Mouse (Mus musculus) hindbrain, embryonic 14.5 days (tissue): ENCODE measurements around the gene Elmo1. TPM values are rescaled to one million over a fixed set of nuclear protein-coding genes. Genes with fewer than 3 reads are reported as not detected.

Experiments used
- ATAC-seq: fragments of 200-750 bp; cut with Nextera tagmentation; 2 replicates; pipeline ENCODE4 v1.8.0; 2017; ENCODE audit warnings: moderate number of reproducible peaks, mild to moderate bottlenecking, moderate TSS enrichment, moderate library complexity; ENCODE audit not compliant: low FRiP score
- DNase-seq: peaks from one replicate; pipeline ENCODE4 v3.0.0-alpha.2; 2015; ENCODE audit warnings: low spot score
- H3K27ac ChIP-seq: fragments of 300-500 bp; sonication (generic); 2 replicates; pipeline ENCODE4 v1.5.1; 2014; ENCODE audit warnings: mild to moderate bottlenecking, moderate library complexity
- H3K27me3 ChIP-seq: fragments of 300-500 bp; sonication (generic); 2 replicates; pipeline ENCODE4 v1.6.1; 2014; ENCODE audit warnings: mild to moderate bottlenecking, low read length, mixed read lengths; ENCODE audit not compliant: control insufficient read depth, insufficient read depth
- H3K36me3 ChIP-seq: fragments of 300-500 bp; sonication (generic); replicated peaks from 2 replicates; pipeline ENCODE4 v1.6.1; 2014; ENCODE audit not compliant: control insufficient read depth, insufficient read depth
- H3K4me1 ChIP-seq: fragments of 300-500 bp; sonication (generic); replicated peaks from 2 replicates; pipeline ENCODE4 v1.6.1; 2014; ENCODE audit warnings: antibody characterized with exemption, low read length, mixed read lengths; ENCODE audit not compliant: control insufficient read depth, insufficient read depth
- H3K4me2 ChIP-seq: fragments of 300-500 bp; sonication (generic); replicated peaks from 2 replicates; pipeline ENCODE4 v1.6.1; 2014; ENCODE audit warnings: mild to moderate bottlenecking, moderate library complexity
- H3K4me3 ChIP-seq: fragments of 300-500 bp; sonication (generic); replicated peaks from 2 replicates; pipeline ENCODE4 v1.5.1; 2014; ENCODE audit warnings: mild to moderate bottlenecking, low read length
- H3K9ac ChIP-seq: fragments of 300-500 bp; sonication (generic); 2 replicates; pipeline ENCODE4 v1.6.1; 2014
- H3K9me3 ChIP-seq: fragments of 300-500 bp; sonication (generic); 2 replicates; pipeline ENCODE4 v1.6.1; 2016; ENCODE audit warnings: low read length; ENCODE audit not compliant: control insufficient read depth
- WGBS: fragments of 180-500 bp; shearing (Covaris S2); extraction: QIAGEN DNeasy Blood & Tissue Kit; methylation state at CpG from one replicate; pipeline ENCODE4 v1.1.7; 2014; 5-methylcytosine and 5-hydroxymethylcytosine counted together
- polyA plus RNA-seq: library from polyadenylated mRNA; unstranded; fragments of >200 nt; fragmentation: Nextera tagmentation; extraction: Ambion mirVana; gene quantifications from 2 replicates; pipeline ENCODE4 v1.2.1, GENCODE M21; 2014

The Elmo1 gene
- polyA plus RNA-seq, 1 experiment from 2014 or later = 41.9 TPM

GRCm38 (mm10) chr13:20205746-20206145 lies 115.3 kb downstream of the Elmo1 start:
- 91% methylated on average over 2 of the region's 2 CpGs for WGBS
- no peaks in the 10 kb centered on the region for H3K9me3 ChIP-seq

GRCm38 (mm10) chr13:20207126-20207525 lies 116.7 kb downstream of the Elmo1 start:
- Histone ChIP-seq H3K4me3 (no peak overlapping the region), H3K36me3 (no peaks in the 10 kb centered on the region), H3K9me3 (no peaks in the 10 kb centered on the region), H3K4me1 (no peaks in the 10 kb centered on the region), H3K27ac (no peak overlapping the region), H3K27me3 (no peaks in the 10 kb centered on the region), H3K9ac (no peak overlapping the region), H3K4me2 (no peak overlapping the region)
- DNase-seq (no peak), ATAC-seq (no peak)
- WGBS = 58% methylated on average over 5 of the region's 5 CpGs

More at GRCm38 (mm10) chr13:20205746-20206145, 115.3 kb downstream of the Elmo1 start:
- DNase-seq = no peak
- H3K36me3 ChIP-seq = no peaks in the 10 kb centered on the region
- H3K4me1 ChIP-seq = no peaks in the 10 kb centered on the region
- H3K9ac ChIP-seq = no peak overlapping the region
- H3K4me3 ChIP-seq = no peak overlapping the region
- H3K27ac ChIP-seq = no peak overlapping the region
- no peaks in the 10 kb centered on the region for H3K27me3 ChIP-seq
- no peak for ATAC-seq
- H3K4me2 ChIP-seq = no peak overlapping the region

GRCm38 (mm10) chr13:20207950-20208642 lies 117.7 kb downstream of the Elmo1 start:
- no peak overlapping the region for H3K9ac ChIP-seq
- no peak overlapping the region for H3K27ac ChIP-seq
- no peak for DNase-seq
- WGBS = 59% methylated on average over 7 of the region's 7 CpGs
- no peaks in the 10 kb centered on the region for H3K36me3 ChIP-seq
- H3K9me3 ChIP-seq = no peaks in the 10 kb centered on the region
- H3K4me2 ChIP-seq = no peak overlapping the region
- no peak overlapping the region for H3K4me3 ChIP-seq
- no peak for ATAC-seq
- no peaks in the 10 kb centered on the region for H3K27me3 ChIP-seq
- no peaks in the 10 kb centered on the region for H3K4me1 ChIP-seq

DNA sequence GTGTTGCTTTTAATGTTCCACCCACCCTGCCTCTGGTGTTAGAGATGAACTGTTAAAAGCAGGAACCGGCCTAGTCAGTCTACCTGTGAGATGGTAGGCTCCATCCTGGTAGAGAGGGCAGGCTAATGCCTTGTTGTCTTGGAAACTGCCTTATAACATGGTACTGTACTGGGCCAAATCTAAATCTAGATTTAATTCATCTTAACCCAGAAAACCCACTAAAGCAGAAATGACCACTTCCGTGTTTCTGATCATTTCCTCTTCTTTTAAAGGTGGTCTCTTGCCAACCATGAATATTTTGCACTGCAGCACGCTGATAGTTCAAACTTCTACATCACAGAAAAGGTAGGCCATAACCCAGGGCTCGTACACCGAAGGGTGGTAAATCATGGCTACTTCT lies 118.5 kb downstream of the Elmo1 start:
- Histone ChIP-seq H3K27me3 (no peaks in the 10 kb centered on the region), H3K4me1 (no peaks in the 10 kb centered on the region), H3K27ac (no peak overlapping the region), H3K4me2 (no peak overlapping the region), H3K36me3 (no peaks in the 10 kb centered on the region), H3K4me3 (no peak overlapping the region), H3K9ac (no peak overlapping the region), H3K9me3 (no peaks in the 10 kb centered on the region)
- DNase-seq (no peak), ATAC-seq (no peak)
- WGBS = 93% methylated on average over 5 of the region's 5 CpGs

DNA sequence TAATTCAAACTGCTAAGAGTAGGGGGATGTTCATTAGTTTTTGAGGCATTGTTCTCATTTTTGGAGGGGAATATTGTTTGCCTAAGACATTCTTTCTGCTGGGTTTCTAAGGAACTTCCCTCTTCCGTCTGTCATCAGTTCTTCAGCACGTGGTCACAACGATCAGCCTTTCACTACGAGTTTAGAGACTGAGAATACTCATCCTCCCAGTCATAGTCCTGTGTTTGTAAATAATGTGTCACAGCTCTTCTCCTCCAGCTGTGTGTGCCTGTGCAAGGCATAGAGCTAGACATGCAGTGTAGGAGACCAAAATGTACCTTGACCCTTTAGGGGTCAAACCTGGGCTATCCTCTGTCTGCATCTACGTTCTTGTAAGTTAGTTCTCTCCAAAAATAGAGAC lies 121.4 kb downstream of the Elmo1 start:
- H3K4me1 ChIP-seq = no peaks in the 10 kb centered on the region
- ATAC-seq (no peak), DNase-seq (no peak)
- no peak overlapping the region for H3K27ac ChIP-seq
- no peak overlapping the region for H3K4me3 ChIP-seq
- no peak overlapping the region for H3K9ac ChIP-seq
- no peaks in the 10 kb centered on the region for H3K9me3 ChIP-seq
- no peaks in the 10 kb centered on the region for H3K36me3 ChIP-seq
- H3K27me3 ChIP-seq = no peaks in the 10 kb centered on the region
- 83% methylated on average over 5 of the region's 5 CpGs for WGBS
- H3K4me2 ChIP-seq = no peak overlapping the region

GRCm38 (mm10) chr13:20212665-20213064 lies 122.3 kb downstream of the Elmo1 start:
- H3K4me2 ChIP-seq = no peak overlapping the region
- H3K9me3 ChIP-seq = no peaks in the 10 kb centered on the region
- 92% methylated on average over 6 of the region's 6 CpGs for WGBS
- no peak for DNase-seq
- no peaks in the 10 kb centered on the region for H3K27me3 ChIP-seq
- no peak overlapping the region for H3K4me3 ChIP-seq
- H3K36me3 ChIP-seq = no peaks in the 10 kb centered on the region
- no peak overlapping the region for H3K27ac ChIP-seq
- ATAC-seq = no peak
- no peak overlapping the region for H3K9ac ChIP-seq
- H3K4me1 ChIP-seq = no peaks in the 10 kb centered on the region

DNA sequence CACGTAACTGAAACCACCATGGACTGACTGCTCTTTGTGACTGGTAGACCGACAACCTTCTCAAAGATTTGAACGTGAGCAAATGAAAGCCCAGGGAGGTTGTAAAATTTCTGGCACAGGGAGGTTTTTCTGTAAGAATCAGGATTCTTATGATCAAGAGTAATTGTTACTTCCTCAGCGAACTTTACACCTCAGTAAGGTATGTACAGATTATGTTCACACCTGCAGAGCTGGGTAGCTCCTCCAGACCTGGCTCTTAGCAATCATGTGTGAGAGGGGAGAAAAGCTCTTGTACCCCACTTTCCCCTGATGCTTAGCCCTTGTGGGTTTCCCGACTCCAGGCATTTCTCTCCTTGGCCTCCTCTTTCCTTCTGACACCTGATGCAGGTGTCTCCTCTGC lies 123.5 kb downstream of the Elmo1 start:
- H3K9me3 ChIP-seq = no peaks in the 10 kb centered on the region
- no peaks in the 10 kb centered on the region for H3K36me3 ChIP-seq
- H3K27ac ChIP-seq = no peak overlapping the region
- no peak for DNase-seq
- no peaks in the 10 kb centered on the region for H3K27me3 ChIP-seq
- no peak overlapping the region for H3K4me3 ChIP-seq
- H3K4me2 ChIP-seq = no peak overlapping the region
- no peak overlapping the region for H3K9ac ChIP-seq
- 89% methylated on average over 5 of the region's 5 CpGs for WGBS
- no peak for ATAC-seq
- H3K4me1 ChIP-seq = no peaks in the 10 kb centered on the region

GRCm38 (mm10) chr13:20217453-20218090 lies 127.2 kb downstream of the Elmo1 start:
- WGBS = 63% methylated on average over 4 of the region's 4 CpGs
- Histone ChIP-seq H3K9me3 (no peaks in the 10 kb centered on the region), H3K4me3 (no peak overlapping the region), H3K4me2 (no peak overlapping the region), H3K36me3 (no peaks in the 10 kb centered on the region), H3K9ac (no peak overlapping the region), H3K27ac (no peak overlapping the region), H3K27me3 (no peaks in the 10 kb centered on the region), H3K4me1 (no peaks in the 10 kb centered on the region)
- ATAC-seq (no peak), DNase-seq (no peak)

DNA sequence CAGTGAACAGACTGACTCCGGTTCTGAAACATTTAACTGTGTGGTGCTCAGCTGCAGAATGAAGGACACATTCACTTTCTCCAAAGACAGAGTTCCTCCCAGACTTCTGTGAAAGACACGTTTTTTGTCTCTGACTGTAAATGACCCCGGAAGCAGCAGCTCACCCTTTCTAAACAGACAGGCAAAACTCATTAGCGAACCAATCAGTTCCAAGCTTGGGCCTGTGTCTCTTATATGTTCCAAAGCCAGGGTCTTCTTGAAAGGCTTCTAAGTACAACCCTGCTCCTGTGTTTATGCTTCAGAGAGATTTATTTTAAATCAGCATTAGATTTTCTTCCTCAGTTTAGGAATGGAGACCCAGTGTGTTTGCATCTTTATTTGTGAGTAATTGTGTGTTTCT lies 127.7 kb downstream of the Elmo1 start:
- no peak overlapping the region for H3K4me3 ChIP-seq
- no peaks in the 10 kb centered on the region for H3K36me3 ChIP-seq
- no peaks in the 10 kb centered on the region for H3K9me3 ChIP-seq
- H3K27me3 ChIP-seq = no peaks in the 10 kb centered on the region
- ATAC-seq = no peak
- H3K9ac ChIP-seq = no peak overlapping the region
- no peaks in the 10 kb centered on the region for H3K4me1 ChIP-seq
- DNase-seq = no peak
- no peak overlapping the region for H3K27ac ChIP-seq
- WGBS = 75% methylated on average over 4 of the region's 4 CpGs
- H3K4me2 ChIP-seq = no peak overlapping the region
